In genomic region chr15:90819949-90820655, GRCm38 (mm10) we compare ENCODE assay signal across 15 mouse cellular contexts.
A peak's percentile ranks its signal among the peaks of the same experiment; 100 is the strongest.
DNase-seq lines count a peak whose midpoint lies in the region; ATAC-seq and TF ChIP-seq lines count a peak whose summit lies in the region.
"Had no signal": no experiment of that assay in that cellular context is flagged by ENCODE, and none has a peak within 500 bp of the region (broad histone marks: within the 10 kb centered on the region; RNA-seq: fewer than 3 reads in every experiment).

No protein-coding gene starts in this region.

- H3K27me3 ChIP-seq in forebrain, embryonic 16.5 days (replicated peaks; ENCODE audit: control insufficient read depth, insufficient read depth, low read length): peaks cover 6% of the 10 kb centered on the region; the same call in 1 of the 2 replicates
- peaks cover 11% of the 10 kb centered on the region; the same call in 1 of the 2 replicates for H3K27me3 ChIP-seq in midbrain, embryonic 10.5 days (ENCODE audit: low read depth, poor library complexity, severe bottlenecking)
- H3K27me3 ChIP-seq in neural tube, embryonic 12.5 days (replicated peaks): no peaks in the 10 kb centered on the region
- no peaks in the 10 kb centered on the region for H3K27me3 ChIP-seq in lung, postnatal 0 days (replicated peaks; ENCODE audit: insufficient read depth, low read length)
- H3K27me3 ChIP-seq: heart, embryonic 12.5 days had no signal

- TF ChIP-seq CTCF in lung, postnatal 0 days (IDR thresholded peaks at IDR 0.05): no peak
- TF ChIP-seq CTCF in left cerebral cortex, adult 2 months (IDR thresholded peaks at IDR 0.05): no peak

- intact Hi-C loops in left cerebral cortex, adult 2 months (cut with DNase I): no loop called here

- H3K27ac ChIP-seq in forebrain, embryonic 16.5 days (ENCODE audit: low read length): no peak overlapping the region
- H3K27ac ChIP-seq in midbrain, embryonic 10.5 days (replicated peaks): peak overlapping the region; percentile 42; the same call in 1 of the 2 replicates
- no peak overlapping the region for H3K27ac ChIP-seq in neural tube, embryonic 12.5 days
- no peak overlapping the region for H3K27ac ChIP-seq in lung, postnatal 0 days (ENCODE audit: low read length)
- H3K27ac ChIP-seq in left cerebral cortex, adult 2 months: no peak overlapping the region

- H3K9me3 ChIP-seq in forebrain, embryonic 16.5 days (ENCODE audit: control insufficient read depth, low read length): no peaks in the 10 kb centered on the region
- no peaks in the 10 kb centered on the region for H3K9me3 ChIP-seq in midbrain, embryonic 10.5 days (replicated peaks)
- no peaks in the 10 kb centered on the region for H3K9me3 ChIP-seq in neural tube, embryonic 12.5 days
- no peaks in the 10 kb centered on the region for H3K9me3 ChIP-seq in lung, postnatal 0 days (ENCODE audit: low read length)
- H3K9me3 ChIP-seq: heart, embryonic 12.5 days had no signal

- no peak for TF ChIP-seq EP300 in lung, postnatal 0 days (IDR thresholded peaks at IDR 0.05)

- peaks cover 5% of the 10 kb centered on the region; the same call in 1 of the 2 replicates for H3K4me1 ChIP-seq in forebrain, embryonic 16.5 days (replicated peaks; ENCODE audit: control insufficient read depth, insufficient read depth, low read length)
- peaks cover 20% of the 10 kb centered on the region for H3K4me1 ChIP-seq in midbrain, embryonic 10.5 days
- peaks cover 10% of the 10 kb centered on the region; the same call in 1 of the 2 replicates for H3K4me1 ChIP-seq in neural tube, embryonic 12.5 days
- no peaks in the 10 kb centered on the region for H3K4me1 ChIP-seq in lung, postnatal 0 days (ENCODE audit: insufficient read depth, low read depth, low read length)
- H3K4me1 ChIP-seq: heart, embryonic 12.5 days had no signal

- WGBS in forebrain, embryonic 16.5 days: 7% methylated on average over 14 of the region's 14 CpGs
- WGBS in midbrain, embryonic 10.5 days: 30% methylated on average over 14 of the region's 14 CpGs
- 28% methylated on average over 14 of the region's 14 CpGs for WGBS in neural tube, embryonic 12.5 days
- 87% methylated on average over 14 of the region's 14 CpGs for WGBS in lung, postnatal 0 days

- H3K4me2 ChIP-seq in forebrain, embryonic 16.5 days (ENCODE audit: low read length): no peak overlapping the region
- H3K4me2 ChIP-seq in neural tube, embryonic 12.5 days (replicated peaks): 0 out of 2 replicates have a peak overlapping the region, but pooled peaks have one; percentile 31
- H3K4me2 ChIP-seq in lung, postnatal 0 days (replicated peaks; ENCODE audit: low read depth, low read length): no peak overlapping the region
- H3K4me2 ChIP-seq: heart, embryonic 12.5 days; lung, embryonic 14.5 days had no signal

- 0 out of 2 replicates have a peak, but pooled peaks have one; percentile 26 for ATAC-seq in forebrain, embryonic 16.5 days
- peak; percentile 58; the same call in 1 of the 2 replicates for ATAC-seq in neural tube, embryonic 12.5 days (ENCODE audit: low FRiP score, low read depth)
- no peak for ATAC-seq in lung, postnatal 0 days

- H3K9ac ChIP-seq in forebrain, embryonic 16.5 days (replicated peaks; ENCODE audit: low read depth, low read length): no peak overlapping the region
- H3K9ac ChIP-seq in neural tube, embryonic 12.5 days: no peak overlapping the region
- no peak overlapping the region for H3K9ac ChIP-seq in lung, postnatal 0 days (replicated peaks; ENCODE audit: low read depth)
- H3K9ac ChIP-seq: heart, embryonic 12.5 days; lung, embryonic 14.5 days had no signal

- H3K36me3 ChIP-seq in forebrain, embryonic 16.5 days (ENCODE audit: control insufficient read depth, insufficient read depth): no peaks in the 10 kb centered on the region
- H3K36me3 ChIP-seq in midbrain, embryonic 10.5 days: no peaks in the 10 kb centered on the region
- no peaks in the 10 kb centered on the region for H3K36me3 ChIP-seq in neural tube, embryonic 12.5 days
- no peaks in the 10 kb centered on the region for H3K36me3 ChIP-seq in lung, postnatal 0 days (ENCODE audit: insufficient read depth, low read length)
- H3K36me3 ChIP-seq: heart, embryonic 12.5 days had no signal

- H3K4me3 ChIP-seq in forebrain, embryonic 16.5 days (replicated peaks; ENCODE audit: low read length): no peak overlapping the region
- H3K4me3 ChIP-seq in midbrain, embryonic 10.5 days: no peak overlapping the region
- no peak overlapping the region for H3K4me3 ChIP-seq in neural tube, embryonic 12.5 days
- no peak overlapping the region for H3K4me3 ChIP-seq in lung, postnatal 0 days (ENCODE audit: low read depth, low read length)
- H3K4me3 ChIP-seq in left cerebral cortex, adult 2 months: no peak overlapping the region
- H3K4me3 ChIP-seq: heart, embryonic 12.5 days had no signal

- peak; percentile 53 for DNase-seq in embryo, embryonic 11 days
- peak; percentile 48 for DNase-seq in midbrain, embryonic 10.5 days (ENCODE audit: low spot score)
- DNase-seq in lung, postnatal 0 days (ENCODE audit: low spot score): no peak
- no peak for DNase-seq in left cerebral cortex, adult 2 months (ENCODE audit: extremely low spot score in 1 of 2, low spot score in 2 of 2)
- DNase-seq in right cerebral cortex, postnatal 25 days: no peak
- no peak for DNase-seq in spleen, postnatal 36 days (ENCODE audit: low spot score in 2 of 2)
- DNase-seq: cerebellum, adult 18-20 months; gastrocnemius, postnatal 14 days; heart, postnatal 4 days; kidney, adult 9 months; liver; lung, embryonic 14.5 days had no signal

Comparison
In these comparisons a context has a peak if more than half of its experiments do, and no peak if none do; other contexts are left out.
1. DNase-seq: peak in embryo, embryonic 11 days (single experiment) and midbrain, embryonic 10.5 days (single experiment); none in lung, postnatal 0 days (single experiment), left cerebral cortex, adult 2 months (0 of 2), right cerebral cortex, postnatal 25 days (single experiment) and spleen, postnatal 36 days (0 of 2).